Mouse (Mus musculus) E14TG2a.4 (cell line): ENCODE measurements at regions not wholly inside any gene's neighbourhood (a gene's known extent, or its start where the extent isn't known, plus 50 kb on each side); places are given as distances from the start of the nearest gene placed in this dataset.

Source experiments
- CTCF ChIP-seq: conservative IDR thresholded peaks from 2 replicates; pipeline ENCODE4 v1.5.1; 2014; ENCODE audit warnings: low read length
- NANOG ChIP-seq: IDR thresholded peaks from 2 replicates; pipeline ENCODE4 v1.6.1; 2014; ENCODE audit warnings: borderline replicate concordance, low read length, mixed read lengths
- POU5F1 ChIP-seq: IDR thresholded peaks from 2 replicates; pipeline ENCODE4 v1.6.1; 2014; ENCODE audit warnings: low read length, borderline replicate concordance

- TF ChIP-seq CTCF: no peak
- no peak for TF ChIP-seq POU5F1
- TF ChIP-seq NANOG: no peak
These were observed 237.9 kb upstream of the Id4 start for GRCm38 (mm10) chr13:48022958-48023615.
